Mouse (Mus musculus) neural tube, embryonic 12.5 days (tissue): ENCODE results near the gene Dscaml1. TPM values are rescaled to one million over a fixed set of nuclear protein-coding genes. Genes with fewer than 3 reads are reported as not detected.

Source experiments
- ATAC-seq: fragments of 200-750 bp; cut with Nextera tagmentation; 2 replicates; pipeline ENCODE4 v1.8.0; 2017; ENCODE audit warnings: low read depth, mild to moderate bottlenecking, moderate TSS enrichment, moderate library complexity; ENCODE audit not compliant: low FRiP score
- H3K27ac ChIP-seq: fragments of 300-500 bp; sonication (generic); 2 replicates; pipeline ENCODE4 v1.5.1; 2016
- H3K27me3 ChIP-seq: fragments of 300-500 bp; sonication (generic); replicated peaks from 2 replicates; pipeline ENCODE4 v1.6.1; 2016; ENCODE audit warnings: mild to moderate bottlenecking
- H3K36me3 ChIP-seq: fragments of 300-500 bp; sonication (generic); 2 replicates; pipeline ENCODE4 v1.6.1; 2016; ENCODE audit warnings: mild to moderate bottlenecking
- H3K4me1 ChIP-seq: fragments of 300-500 bp; sonication (generic); 2 replicates; pipeline ENCODE4 v1.6.1; 2016
- H3K4me2 ChIP-seq: fragments of 300-500 bp; sonication (generic); replicated peaks from 2 replicates; pipeline ENCODE4 v1.6.1; 2016; ENCODE audit warnings: mild to moderate bottlenecking
- H3K4me3 ChIP-seq: fragments of 300-500 bp; sonication (generic); 2 replicates; pipeline ENCODE4 v1.5.1; 2016
- H3K9ac ChIP-seq: fragments of 300-500 bp; sonication (generic); 2 replicates; pipeline ENCODE4 v1.6.1; 2016; ENCODE audit warnings: mild to moderate bottlenecking
- H3K9me3 ChIP-seq: fragments of 300-500 bp; sonication (generic); 2 replicates; pipeline ENCODE4 v1.6.1; 2016; ENCODE audit warnings: mild to moderate bottlenecking
- WGBS: fragments of 180-500 bp; shearing (Covaris S2); methylation state at CpG from one replicate; pipeline ENCODE4 v1.1.7; 2016; 5-methylcytosine and 5-hydroxymethylcytosine counted together
- polyA plus RNA-seq: library from polyadenylated mRNA; unstranded; fragments of >200 nt; fragmentation: Nextera tagmentation; extraction: Ambion mirVana; gene quantifications from 2 replicates; pipeline ENCODE4 v1.2.1, GENCODE M21; 2016

Dscaml1 gene
- polyA plus RNA-seq, 1 experiment from 2014 or later: 6.5 TPM

DNA sequence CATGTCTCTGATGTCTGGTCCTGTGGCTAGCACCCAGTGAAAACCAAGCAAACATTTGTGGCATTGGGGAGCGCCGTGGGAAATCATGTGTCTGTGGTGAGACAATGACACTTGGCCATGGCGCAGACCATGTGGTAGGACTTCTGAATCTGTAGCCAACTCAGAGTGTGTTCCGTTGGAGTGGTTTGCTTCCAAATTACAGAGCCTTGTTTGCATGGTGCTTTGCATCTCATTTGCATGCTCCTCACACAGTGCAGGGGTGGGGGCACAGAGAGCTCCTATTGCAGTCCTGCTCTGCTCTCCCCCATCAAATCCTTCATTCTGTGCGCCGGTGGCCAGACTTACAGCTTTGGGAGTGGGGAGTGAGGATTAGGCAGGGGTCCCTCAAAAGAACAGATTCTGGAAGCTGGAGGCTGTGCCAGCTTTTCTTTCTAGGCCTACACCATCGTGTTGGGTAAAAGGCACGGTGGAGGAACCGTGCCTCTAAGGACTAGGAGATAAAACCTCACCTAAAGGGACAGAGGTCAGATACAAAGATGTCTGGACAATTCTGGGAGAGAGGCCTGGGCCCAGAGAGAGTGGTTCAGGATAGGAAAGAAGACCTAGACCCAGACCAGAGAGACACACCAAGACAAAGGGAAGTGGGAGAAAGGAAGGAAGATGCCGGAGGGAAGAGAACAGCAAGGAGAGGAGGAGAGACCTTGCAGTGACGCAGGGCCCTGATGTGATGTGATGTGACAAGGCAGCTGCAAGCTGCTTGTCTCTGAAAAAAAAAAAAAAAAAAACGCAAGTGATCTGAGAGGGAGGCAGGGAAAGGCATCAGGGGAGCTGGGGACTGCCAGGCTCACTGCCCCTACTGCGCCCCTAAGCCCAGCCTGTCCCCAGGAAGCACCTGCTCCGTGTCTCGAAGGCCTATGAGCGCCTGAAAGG is 237.2 kb downstream of the Dscaml1 start:
- H3K4me2 ChIP-seq: no peak overlapping the region
- peak; percentile 61 for ATAC-seq
- 0 out of 2 replicates have a peak overlapping the region, but pooled peaks have one; percentile 17 for H3K9ac ChIP-seq
- H3K9me3 ChIP-seq: no peaks in the 10 kb centered on the region
- peaks cover 47% of the 10 kb centered on the region for H3K4me1 ChIP-seq
- H3K27me3 ChIP-seq: no peaks in the 10 kb centered on the region
- no peaks in the 10 kb centered on the region for H3K36me3 ChIP-seq
- H3K4me3 ChIP-seq: no peak overlapping the region
- WGBS: 47% methylated on average over 15 of the region's 16 CpGs
- peak overlapping the region; percentile 81 for H3K27ac ChIP-seq

DNA sequence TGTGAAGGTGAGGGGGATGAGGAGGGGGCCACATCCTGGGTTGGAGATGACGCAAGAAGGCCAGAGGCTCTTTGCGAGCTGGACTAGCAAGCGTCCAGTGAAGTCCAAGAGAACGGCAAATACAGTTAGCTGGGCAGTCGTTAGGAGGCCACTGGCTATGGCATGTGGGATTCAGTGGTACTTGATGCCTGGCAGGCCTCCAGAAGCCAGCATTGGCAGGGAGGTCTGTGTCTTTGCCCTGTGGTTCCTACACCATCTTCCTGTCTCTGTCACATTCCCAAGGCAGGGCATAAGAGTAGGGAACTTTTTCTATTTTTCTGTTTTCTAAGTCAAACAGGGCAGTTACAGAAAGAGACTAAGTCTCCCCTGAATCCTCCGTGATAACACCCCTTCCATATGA is 237.9 kb downstream of the Dscaml1 start:
- Histone ChIP-seq H3K27ac (peak overlapping the region; percentile 81), H3K9me3 (no peaks in the 10 kb centered on the region), H3K9ac (0 out of 2 replicates have a peak overlapping the region, but pooled peaks have one; percentile 17), H3K36me3 (no peaks in the 10 kb centered on the region), H3K27me3 (no peaks in the 10 kb centered on the region), H3K4me3 (no peak overlapping the region), H3K4me1 (peaks cover 47% of the 10 kb centered on the region), H3K4me2 (0 out of 2 replicates have a peak overlapping the region, but pooled peaks have one; percentile 32)
- 67% methylated on average over 6 of the region's 6 CpGs for WGBS
- ATAC-seq: 0 out of 2 replicates have a peak, but pooled peaks have one; percentile 1

DNA sequence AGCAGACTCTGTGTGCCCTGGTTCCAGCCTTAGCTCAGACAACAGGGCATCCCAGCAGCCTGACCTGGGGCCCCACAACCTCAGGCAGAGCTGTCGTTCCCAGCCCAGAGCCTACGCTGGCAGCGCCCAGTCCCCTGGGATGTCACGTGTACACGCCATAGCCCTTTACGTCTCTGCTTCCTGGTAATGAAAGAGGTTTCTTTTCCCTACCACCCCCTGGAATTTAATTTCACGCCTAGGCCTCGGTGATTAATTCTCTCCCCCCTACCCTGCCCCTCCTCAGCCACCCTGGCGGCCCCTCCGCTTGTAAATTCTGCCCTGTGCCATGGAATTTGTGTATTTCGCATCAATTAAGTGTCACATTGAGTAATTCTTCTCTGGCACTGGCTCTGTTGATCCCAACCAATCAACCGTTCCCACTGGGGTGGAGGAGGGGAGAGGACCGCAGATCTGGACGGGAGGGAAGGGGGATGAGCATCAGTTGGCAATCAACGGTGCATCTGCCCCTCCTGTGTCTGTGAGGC is 238.5 kb downstream of the Dscaml1 start:
- Histone ChIP-seq H3K27me3 (no peaks in the 10 kb centered on the region), H3K27ac (peak overlapping the region; percentile 81), H3K4me3 (no peak overlapping the region), H3K9ac (no peak overlapping the region), H3K9me3 (no peaks in the 10 kb centered on the region), H3K4me2 (peak overlapping the region; percentile 32; the same call in 1 of the 2 replicates), H3K4me1 (peaks cover 47% of the 10 kb centered on the region), H3K36me3 (no peaks in the 10 kb centered on the region)
- WGBS: 14% methylated on average over 15 of the region's 15 CpGs
- ATAC-seq: peak; percentile 88

DNA sequence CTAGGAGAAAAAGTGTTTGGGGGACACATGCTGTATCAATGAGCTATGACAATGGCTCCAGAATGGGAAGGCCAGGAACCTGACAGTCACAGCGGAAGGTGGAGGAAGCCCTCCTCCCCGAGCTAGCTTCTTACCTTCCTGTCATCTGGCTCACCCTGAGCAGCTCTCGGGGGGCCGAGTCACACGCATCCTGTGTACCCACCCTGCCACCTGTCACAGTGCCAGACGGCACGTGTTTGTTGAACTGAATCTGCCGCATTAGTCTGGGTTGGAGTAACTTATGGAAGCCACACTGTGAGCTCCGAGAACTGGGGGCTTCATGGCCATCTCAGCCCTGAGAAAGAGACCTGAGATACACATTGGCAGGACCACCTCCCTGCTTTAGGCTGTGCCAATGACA is 249.5 kb downstream of the Dscaml1 start:
- no peak for ATAC-seq
- Histone ChIP-seq H3K4me3 (no peak overlapping the region), H3K27me3 (no peaks in the 10 kb centered on the region), H3K9ac (no peak overlapping the region), H3K36me3 (no peaks in the 10 kb centered on the region), H3K4me2 (peak overlapping the region; percentile 32; the same call in 1 of the 2 replicates), H3K9me3 (no peaks in the 10 kb centered on the region), H3K4me1 (peaks cover 47% of the 10 kb centered on the region), H3K27ac (peak overlapping the region; percentile 60)
- 79% methylated on average over 9 of the region's 9 CpGs for WGBS

DNA sequence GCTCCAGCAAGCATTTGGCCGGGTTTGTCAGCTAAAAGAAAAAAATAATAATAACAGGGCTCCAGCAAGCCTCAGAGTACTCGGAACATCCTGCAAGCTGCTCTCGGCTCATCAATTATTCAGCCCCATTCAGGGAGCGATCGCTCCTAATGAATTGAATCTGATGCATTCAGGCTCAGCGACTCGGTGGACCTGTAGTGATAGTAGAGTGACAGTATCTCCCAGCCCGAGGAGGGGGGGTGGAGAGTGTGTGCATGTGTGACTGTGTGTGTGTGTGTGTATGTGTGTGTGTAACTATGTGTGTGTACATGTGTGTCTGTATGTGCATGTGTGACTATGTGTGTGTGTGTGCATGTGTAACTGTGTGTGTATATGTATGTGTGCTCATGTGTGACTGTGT is 250.2 kb downstream of the Dscaml1 start:
- Histone ChIP-seq H3K4me3 (no peak overlapping the region), H3K27ac (peak overlapping the region; percentile 60), H3K4me1 (peaks cover 47% of the 10 kb centered on the region), H3K27me3 (no peaks in the 10 kb centered on the region), H3K9me3 (no peaks in the 10 kb centered on the region), H3K4me2 (peak overlapping the region; percentile 32; the same call in 1 of the 2 replicates), H3K36me3 (no peaks in the 10 kb centered on the region), H3K9ac (no peak overlapping the region)
- peak; percentile 63 for ATAC-seq
- 19% methylated on average over 8 of the region's 8 CpGs for WGBS

DNA sequence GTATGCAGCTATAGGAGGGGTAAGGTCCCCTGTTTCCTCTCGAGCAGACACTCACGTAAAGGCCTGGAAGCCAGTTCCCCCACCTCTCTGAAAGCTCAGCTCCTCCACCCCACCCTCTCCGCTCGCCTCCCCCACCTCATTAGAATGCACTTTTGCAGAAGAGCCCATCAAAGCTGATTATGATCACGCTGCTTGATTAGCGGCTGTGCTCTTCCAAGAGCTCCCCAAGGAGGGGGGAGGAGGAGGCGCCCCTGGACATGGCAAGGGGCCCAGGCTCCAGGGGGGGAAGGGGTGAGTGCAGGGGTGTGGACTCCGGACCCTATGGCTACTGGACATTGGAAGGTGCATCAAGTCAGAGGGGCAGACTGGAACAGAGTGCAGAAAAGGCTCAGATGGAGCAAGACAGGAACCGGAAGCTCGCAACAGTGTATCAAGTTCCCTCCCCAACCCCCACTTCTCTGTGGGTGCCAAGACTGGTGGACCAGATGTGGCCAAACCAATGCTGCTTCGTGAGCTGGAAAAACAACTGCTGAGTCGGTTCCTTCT is 250.9 kb downstream of the Dscaml1 start:
- H3K4me1 ChIP-seq: peaks cover 47% of the 10 kb centered on the region
- 39% methylated on average over 12 of the region's 12 CpGs for WGBS

DNA sequence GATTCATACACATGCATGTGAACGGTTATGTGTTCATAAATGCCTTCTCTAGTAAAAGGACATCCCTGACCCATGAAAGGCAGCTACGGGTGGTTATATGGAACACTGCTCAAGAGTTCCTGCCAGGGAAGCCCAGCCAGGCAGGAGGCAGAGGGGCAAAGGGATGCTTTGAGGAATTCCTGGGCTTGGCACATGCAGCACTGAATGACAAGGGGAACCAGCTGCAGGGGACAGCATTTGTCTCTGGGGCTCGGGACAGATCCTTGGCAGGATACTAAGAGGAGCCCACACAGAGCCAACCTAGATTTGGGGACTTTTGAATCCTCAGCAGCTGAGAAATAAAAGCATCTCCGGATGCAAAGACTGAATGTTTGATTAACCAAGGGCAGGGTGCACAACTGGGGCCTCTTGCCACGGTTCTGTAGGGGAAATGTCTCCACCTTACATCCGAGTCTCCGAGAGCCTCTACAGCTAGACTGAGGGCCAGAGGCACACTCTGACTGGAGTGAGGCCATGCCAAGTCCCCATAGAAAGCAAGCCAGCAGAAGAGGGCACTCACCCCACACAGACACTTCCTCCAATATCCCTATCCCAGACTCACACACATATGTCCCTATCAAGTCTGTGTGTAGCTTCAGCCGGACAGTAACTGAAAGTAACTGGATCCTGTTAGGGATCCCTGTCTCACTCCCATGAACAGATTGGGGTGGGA is 251.7 kb downstream of the Dscaml1 start:
- 69% methylated on average over 8 of the region's 8 CpGs for WGBS
- Histone ChIP-seq H3K4me2 (no peak overlapping the region), H3K4me3 (no peak overlapping the region), H3K27ac (peak overlapping the region; percentile 60; the same call in 1 of the 2 replicates), H3K36me3 (no peaks in the 10 kb centered on the region), H3K4me1 (peaks cover 43% of the 10 kb centered on the region), H3K9ac (no peak overlapping the region), H3K9me3 (no peaks in the 10 kb centered on the region), H3K27me3 (no peaks in the 10 kb centered on the region)
- no peak for ATAC-seq

More for the DNA sequence above, 250.9 kb downstream of the Dscaml1 start:
- Histone ChIP-seq H3K4me3 (no peak overlapping the region), H3K27ac (peak overlapping the region; percentile 60), H3K9me3 (no peaks in the 10 kb centered on the region), H3K9ac (0 out of 2 replicates have a peak overlapping the region, but pooled peaks have one; percentile 17), H3K4me2 (0 out of 2 replicates have a peak overlapping the region, but pooled peaks have one; percentile 32), H3K36me3 (no peaks in the 10 kb centered on the region), H3K27me3 (no peaks in the 10 kb centered on the region)
- ATAC-seq: peak; percentile 46

DNA sequence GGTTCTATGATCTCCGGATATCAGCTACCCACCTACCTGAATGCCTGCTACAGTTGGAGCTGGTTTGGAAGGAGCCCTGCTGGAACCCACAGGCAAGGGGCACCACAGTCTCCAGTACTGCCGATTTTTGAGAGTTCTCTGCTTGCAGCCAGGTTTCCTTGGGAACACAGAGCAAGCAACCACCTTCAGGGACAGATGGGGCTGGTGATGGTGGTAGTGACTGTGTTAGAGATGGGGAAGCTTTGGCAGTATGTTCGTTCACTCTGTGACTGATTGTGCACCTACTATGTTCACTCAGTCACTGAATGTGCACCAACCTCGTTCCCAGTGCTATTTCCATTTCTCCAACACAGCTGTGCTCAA is 252.2 kb downstream of the Dscaml1 start:
- Histone ChIP-seq H3K4me2 (no peak overlapping the region), H3K27ac (no peak overlapping the region), H3K4me1 (peaks cover 43% of the 10 kb centered on the region), H3K36me3 (no peaks in the 10 kb centered on the region), H3K4me3 (no peak overlapping the region), H3K27me3 (no peaks in the 10 kb centered on the region), H3K9ac (no peak overlapping the region), H3K9me3 (no peaks in the 10 kb centered on the region)
- no peak for ATAC-seq
- WGBS: 80% methylated on average over 4 of the region's 4 CpGs

DNA sequence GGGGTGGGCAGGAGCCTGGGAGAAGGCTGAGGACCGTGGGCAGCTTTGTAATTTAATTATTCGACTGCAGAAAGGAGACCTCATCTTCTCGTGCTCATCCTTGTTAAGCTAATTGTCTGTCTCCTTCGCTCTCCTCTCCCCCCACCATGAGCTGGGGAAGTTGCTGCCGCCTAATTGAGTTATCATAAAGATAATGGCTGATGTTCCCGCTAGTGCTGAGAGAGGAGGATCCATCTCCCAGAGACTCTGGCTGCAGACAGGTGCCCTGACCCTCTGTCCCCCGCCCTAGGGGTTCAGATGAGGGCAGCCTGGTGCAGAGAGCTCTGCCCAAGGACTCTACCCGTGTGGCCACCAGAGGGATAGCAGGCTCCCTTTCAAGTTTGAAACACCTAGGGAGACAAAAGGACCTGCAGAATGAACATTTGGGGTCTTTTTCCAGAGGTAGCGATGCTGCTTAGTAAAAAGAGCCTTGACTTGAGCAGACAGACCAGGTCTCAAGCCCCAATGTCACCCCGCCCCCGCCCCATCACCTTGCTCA is 256.1 kb downstream of the Dscaml1 start:
- Histone ChIP-seq H3K36me3 (no peaks in the 10 kb centered on the region), H3K27ac (no peak overlapping the region), H3K4me3 (no peak overlapping the region), H3K9ac (no peak overlapping the region), H3K27me3 (no peaks in the 10 kb centered on the region), H3K4me2 (no peak overlapping the region), H3K9me3 (no peaks in the 10 kb centered on the region), H3K4me1 (peaks cover 21% of the 10 kb centered on the region)
- 46% methylated on average over 11 of the region's 11 CpGs for WGBS
- ATAC-seq: no peak

DNA sequence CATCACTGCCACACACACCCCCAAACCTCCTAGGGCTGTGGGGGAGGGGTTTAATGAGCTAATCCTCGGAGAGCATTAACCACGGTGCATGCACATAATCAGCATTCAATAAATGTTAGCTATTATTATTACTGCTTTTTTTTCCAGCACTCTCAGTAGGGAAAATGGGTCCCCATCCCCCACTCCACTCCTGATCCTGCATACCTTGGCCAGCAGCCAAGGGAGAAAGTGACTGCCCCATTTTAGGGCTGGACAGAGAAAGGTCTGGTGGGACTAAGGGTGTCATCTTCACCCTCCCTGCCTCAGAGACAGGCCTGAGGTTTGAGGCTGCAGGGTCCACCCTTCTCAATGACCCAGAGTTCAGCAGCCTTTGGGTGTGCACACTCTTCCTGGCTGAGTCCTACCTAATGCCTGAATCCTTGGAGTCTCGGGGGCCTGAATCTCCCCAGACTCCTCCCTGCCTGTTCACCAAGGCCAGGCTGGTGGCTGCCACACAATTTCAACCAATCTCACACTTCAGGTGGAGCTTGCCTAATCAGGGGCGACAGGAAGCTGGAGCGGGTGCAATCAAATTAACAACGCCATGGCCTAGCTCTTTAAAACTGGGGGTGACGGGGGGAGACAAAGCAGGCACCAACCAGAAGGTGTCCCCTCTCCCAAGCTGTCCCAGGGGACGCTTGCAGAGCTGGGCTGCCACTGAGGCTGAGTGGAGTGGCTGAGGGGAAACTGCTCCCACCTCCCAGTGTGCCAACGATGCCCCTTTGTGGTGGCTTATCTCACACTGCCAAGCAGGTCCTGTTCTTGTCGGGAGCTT is 267.2 kb downstream of the Dscaml1 start:
- Histone ChIP-seq H3K4me3 (no peak overlapping the region), H3K27me3 (no peaks in the 10 kb centered on the region), H3K9me3 (no peaks in the 10 kb centered on the region), H3K4me2 (0 out of 2 replicates have a peak overlapping the region, but pooled peaks have one; percentile 4), H3K9ac (no peak overlapping the region), H3K4me1 (peaks cover 36% of the 10 kb centered on the region), H3K36me3 (no peaks in the 10 kb centered on the region), H3K27ac (peak overlapping the region; percentile 8; the same call in 1 of the 2 replicates)
- peak; percentile 71 for ATAC-seq
- 31% methylated on average over 10 of the region's 10 CpGs for WGBS

DNA sequence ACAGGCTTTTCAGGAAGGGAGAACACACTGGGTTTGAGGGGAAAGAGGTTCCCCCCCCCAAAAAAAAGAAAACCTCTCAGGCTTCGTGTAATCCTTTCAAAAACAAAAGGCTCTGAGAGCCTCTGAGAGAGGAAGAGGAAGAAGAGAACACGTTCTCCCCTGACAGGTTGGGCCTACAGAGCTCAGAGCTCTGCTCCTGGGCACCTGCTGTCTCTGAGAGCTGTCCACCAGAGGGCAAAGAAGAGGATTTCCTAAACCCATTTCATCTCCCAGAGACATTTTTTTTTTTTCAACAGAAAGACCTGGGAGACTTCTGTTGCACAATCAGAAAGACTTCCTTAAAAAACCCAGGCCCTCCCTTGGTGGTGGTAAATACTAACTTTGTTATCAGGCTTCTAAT is 267.8 kb downstream of the Dscaml1 start:
- no peak for ATAC-seq
- no peaks in the 10 kb centered on the region for H3K36me3 ChIP-seq
- H3K27me3 ChIP-seq: no peaks in the 10 kb centered on the region
- no peaks in the 10 kb centered on the region for H3K9me3 ChIP-seq
- no peak overlapping the region for H3K9ac ChIP-seq
- WGBS: 32% methylated on average over 2 of the region's 2 CpGs
- H3K4me1 ChIP-seq: peaks cover 41% of the 10 kb centered on the region
- H3K4me3 ChIP-seq: no peak overlapping the region
- H3K4me2 ChIP-seq: no peak overlapping the region
- H3K27ac ChIP-seq: peak overlapping the region; percentile 8; the same call in 1 of the 2 replicates
